Mouse (Mus musculus) cerebellum, adult 2 months (tissue): Measurements from ENCODE around the gene Slc5a11.

ENCODE experiments used
- CTCF ChIP-seq: fragments of 200-500 bp; IDR thresholded peaks from 2 replicates; pipeline ENCODE4 v1.5.1; 2011; ENCODE audit warnings: low read depth, mild to moderate bottlenecking, control low read depth, low read length, moderate library complexity, borderline replicate concordance; ENCODE audit not compliant: insufficient read depth
- POLR2A ChIP-seq: fragments of 200-500 bp; IDR thresholded peaks from 2 replicates; pipeline ENCODE4 v1.6.1; 2011; ENCODE audit warnings: low read length, control low read depth, borderline replicate concordance; ENCODE audit not compliant: insufficient read depth

DNA sequence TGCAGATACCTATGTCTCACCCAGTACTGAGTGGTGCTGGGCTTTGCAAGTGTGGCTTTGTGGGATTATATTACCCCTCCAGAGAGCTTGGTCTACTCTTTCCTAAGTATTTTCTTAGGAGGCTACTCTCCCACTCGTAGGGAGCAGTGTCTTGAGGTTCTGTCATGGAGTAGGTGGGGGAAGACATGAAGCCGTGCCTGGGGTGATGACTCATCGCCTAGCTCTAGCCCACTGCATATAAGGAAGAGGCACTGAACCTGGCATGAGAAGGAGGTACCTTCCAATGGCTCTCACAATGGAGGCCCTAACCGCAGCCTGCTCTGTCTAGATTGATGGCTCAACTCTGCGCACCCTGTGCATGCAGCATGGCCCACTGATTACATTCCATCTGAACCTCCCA, 22.8 kb upstream of the Slc5a11 start:
- TF ChIP-seq CTCF (no peak), POLR2A (no peak)
